Mouse (Mus musculus) heart, embryonic 10.5 days (tissue): ENCODE data around the gene Srpk1. TPM values are rescaled to one million over a fixed set of nuclear protein-coding genes. Genes with fewer than 3 reads are reported as not detected.

Experiments
- DNase-seq: peaks from one replicate; pipeline ENCODE4 v3.0.0-alpha.2; 2017; ENCODE audit warnings: low spot score
- H3K27ac ChIP-seq: fragments of 300-500 bp; sonication (generic); 2 replicates; pipeline ENCODE4 v1.5.1; 2016; ENCODE audit warnings: mild to moderate bottlenecking
- H3K27me3 ChIP-seq: fragments of 300-500 bp; sonication (generic); 2 replicates; pipeline ENCODE4 v1.6.1; 2016; ENCODE audit warnings: mild to moderate bottlenecking; ENCODE audit not compliant: poor library complexity, insufficient read depth, severe bottlenecking
- H3K36me3 ChIP-seq: fragments of 300-500 bp; sonication (generic); 2 replicates; pipeline ENCODE4 v1.6.1; 2016; ENCODE audit warnings: mild to moderate bottlenecking, moderate library complexity
- H3K4me1 ChIP-seq: fragments of 300-500 bp; sonication (generic); 2 replicates; pipeline ENCODE4 v1.6.1; 2016; ENCODE audit warnings: mild to moderate bottlenecking
- H3K4me3 ChIP-seq: fragments of 300-500 bp; sonication (generic); 2 replicates; pipeline ENCODE4 v1.5.1; 2016; ENCODE audit warnings: mild to moderate bottlenecking, moderate library complexity
- H3K9me3 ChIP-seq: fragments of 300-500 bp; sonication (generic); 2 replicates; pipeline ENCODE4 v1.6.1; 2016; ENCODE audit warnings: mild to moderate bottlenecking, moderate library complexity
- WGBS: fragments of 180-500 bp; shearing (Covaris S2); methylation state at CpG from one replicate; pipeline ENCODE4 v1.1.7; 2016; 5-methylcytosine and 5-hydroxymethylcytosine counted together
- polyA plus RNA-seq: library from polyadenylated mRNA; unstranded; fragments of >200 nt; fragmentation: Nextera tagmentation; extraction: Ambion mirVana; gene quantifications from 2 replicates; pipeline ENCODE4 v1.2.1, GENCODE M21; 2016

The Srpk1 gene
- polyA plus RNA-seq, 1 experiment from 2014 or later: 83.2 TPM

GRCm38 (mm10) chr17:28601557-28602250 lies 20.8 kb downstream of the Srpk1 start:
- Histone ChIP-seq H3K36me3 (peaks cover 93% of the 10 kb centered on the region), H3K27me3 (no peaks in the 10 kb centered on the region), H3K9me3 (no peaks in the 10 kb centered on the region), H3K4me1 (no peaks in the 10 kb centered on the region), H3K27ac (no peak overlapping the region), H3K4me3 (no peak overlapping the region)
- DNase-seq: no peak
- 92% methylated on average over 9 of the region's 9 CpGs for WGBS

GRCm38 (mm10) chr17:28600780-28601179 lies 21.7 kb downstream of the Srpk1 start:
- Histone ChIP-seq H3K4me3 (no peak overlapping the region), H3K9me3 (no peaks in the 10 kb centered on the region), H3K27ac (no peak overlapping the region), H3K36me3 (peaks cover 93% of the 10 kb centered on the region), H3K4me1 (no peaks in the 10 kb centered on the region), H3K27me3 (no peaks in the 10 kb centered on the region)
- DNase-seq: no peak
- 85% methylated on average over 5 of the region's 5 CpGs for WGBS

- no peak overlapping the region for H3K27ac ChIP-seq
- no peaks in the 10 kb centered on the region for H3K4me1 ChIP-seq
- peaks cover 89% of the 10 kb centered on the region for H3K36me3 ChIP-seq
- no peak overlapping the region for H3K4me3 ChIP-seq
- no peaks in the 10 kb centered on the region for H3K9me3 ChIP-seq
- no peak for DNase-seq
- 46% methylated on average over 4 of the region's 4 CpGs for WGBS
- no peaks in the 10 kb centered on the region for H3K27me3 ChIP-seq
Measured at GRCm38 (mm10) chr17:28593965-28594364, 28.5 kb downstream of the Srpk1 start.

GRCm38 (mm10) chr17:28592998-28593397 lies 29.5 kb downstream of the Srpk1 start:
- Histone ChIP-seq H3K36me3 (peaks cover 89% of the 10 kb centered on the region), H3K27ac (no peak overlapping the region), H3K27me3 (no peaks in the 10 kb centered on the region), H3K4me3 (no peak overlapping the region), H3K4me1 (no peaks in the 10 kb centered on the region), H3K9me3 (no peaks in the 10 kb centered on the region)
- DNase-seq: peak; percentile 91
- WGBS: 34% methylated on average over 4 of the region's 4 CpGs

GRCm38 (mm10) chr17:28591476-28591875 lies 31.0 kb downstream of the Srpk1 start:
- 80% methylated on average over 5 of the region's 5 CpGs for WGBS
- DNase-seq: no peak
- no peaks in the 10 kb centered on the region for H3K4me1 ChIP-seq
- no peak overlapping the region for H3K27ac ChIP-seq
- H3K9me3 ChIP-seq: no peaks in the 10 kb centered on the region
- H3K4me3 ChIP-seq: no peak overlapping the region
- H3K27me3 ChIP-seq: no peaks in the 10 kb centered on the region
- H3K36me3 ChIP-seq: peaks cover 89% of the 10 kb centered on the region

- no peak overlapping the region for H3K27ac ChIP-seq
- no peaks in the 10 kb centered on the region for H3K27me3 ChIP-seq
- no peaks in the 10 kb centered on the region for H3K4me1 ChIP-seq
- no peak for DNase-seq
- H3K4me3 ChIP-seq: no peak overlapping the region
- no peaks in the 10 kb centered on the region for H3K9me3 ChIP-seq
- peaks cover 80% of the 10 kb centered on the region for H3K36me3 ChIP-seq
- WGBS: 80% methylated on average over 3 of the region's 3 CpGs
Measured at GRCm38 (mm10) chr17:28590596-28590995, 31.9 kb downstream of the Srpk1 start.

GRCm38 (mm10) chr17:28588591-28588990 lies 33.9 kb downstream of the Srpk1 start:
- no peaks in the 10 kb centered on the region for H3K4me1 ChIP-seq
- no peaks in the 10 kb centered on the region for H3K9me3 ChIP-seq
- H3K4me3 ChIP-seq: no peak overlapping the region
- peaks cover 66% of the 10 kb centered on the region for H3K36me3 ChIP-seq
- 76% methylated on average over 2 of the region's 2 CpGs for WGBS
- H3K27ac ChIP-seq: no peak overlapping the region
- no peak for DNase-seq
- H3K27me3 ChIP-seq: no peaks in the 10 kb centered on the region

- no peak for DNase-seq
- H3K27ac ChIP-seq: no peak overlapping the region
- no peak overlapping the region for H3K4me3 ChIP-seq
- no peaks in the 10 kb centered on the region for H3K4me1 ChIP-seq
- H3K27me3 ChIP-seq: no peaks in the 10 kb centered on the region
- peaks cover 46% of the 10 kb centered on the region for H3K36me3 ChIP-seq
- WGBS: 88% methylated on average over 3 of the region's 3 CpGs
- H3K9me3 ChIP-seq: no peaks in the 10 kb centered on the region
Measured at GRCm38 (mm10) chr17:28586509-28586908, 36.0 kb downstream of the Srpk1 start.

GRCm38 (mm10) chr17:28581056-28581455 lies 41.5 kb downstream of the Srpk1 start:
- H3K27me3 ChIP-seq: peaks cover 10% of the 10 kb centered on the region; the same call in 1 of the 2 replicates
- DNase-seq: no peak
- no peaks in the 10 kb centered on the region for H3K9me3 ChIP-seq
- 41% methylated on average over 2 of the region's 2 CpGs for WGBS
- no peaks in the 10 kb centered on the region for H3K36me3 ChIP-seq
- H3K4me1 ChIP-seq: peaks cover 3% of the 10 kb centered on the region
- no peak overlapping the region for H3K4me3 ChIP-seq
- no peak overlapping the region for H3K27ac ChIP-seq

GRCm38 (mm10) chr17:28580396-28580795 lies 42.1 kb downstream of the Srpk1 start:
- H3K4me3 ChIP-seq: no peak overlapping the region
- H3K4me1 ChIP-seq: peaks cover 8% of the 10 kb centered on the region
- DNase-seq: peak; percentile 89
- H3K9me3 ChIP-seq: no peaks in the 10 kb centered on the region
- no peak overlapping the region for H3K27ac ChIP-seq
- H3K36me3 ChIP-seq: no peaks in the 10 kb centered on the region
- 10% methylated on average over 9 of the region's 9 CpGs for WGBS
- H3K27me3 ChIP-seq: peaks cover 15% of the 10 kb centered on the region; the same call in 1 of the 2 replicates

- peak within 1 kb of the TSS; percentile 44 for H3K4me3 ChIP-seq
- H3K9me3 ChIP-seq: no peaks in the 10 kb centered on the region
- WGBS: 15% methylated on average over 50 of the region's 50 CpGs
- DNase-seq: peak; percentile 86
- H3K27me3 ChIP-seq: peaks cover 20% of the 10 kb centered on the region; the same call in 1 of the 2 replicates
- H3K27ac ChIP-seq: no peak within 1 kb of the TSS
- H3K36me3 ChIP-seq: no peaks in the 10 kb centered on the region
- H3K4me1 ChIP-seq: peaks cover 8% of the 10 kb centered on the region
Measured at GRCm38 (mm10) chr17:28575244-28576125, 47.0 kb downstream of the Srpk1 start, which contains the start of gene Lhfpl5. Gene Lhfpl5, plus strand, starts transcription at chr17:28575641.

- no peaks in the 10 kb centered on the region for H3K9me3 ChIP-seq
- H3K27ac ChIP-seq: no peak overlapping the region
- no peak for DNase-seq
- no peaks in the 10 kb centered on the region for H3K36me3 ChIP-seq
- peaks cover 20% of the 10 kb centered on the region; the same call in 1 of the 2 replicates for H3K27me3 ChIP-seq
- H3K4me3 ChIP-seq: no peak overlapping the region
- 83% methylated on average over 6 of the region's 6 CpGs for WGBS
- H3K4me1 ChIP-seq: peaks cover 8% of the 10 kb centered on the region
Measured at GRCm38 (mm10) chr17:28572941-28573340, 49.6 kb downstream of the Srpk1 start.

GRCm38 (mm10) chr17:28572521-28572920 lies 50.0 kb downstream of the Srpk1 start:
- 80% methylated on average over 7 of the region's 7 CpGs for WGBS

More at GRCm38 (mm10) chr17:28572521-28572920, 50.0 kb downstream of the Srpk1 start:
- Histone ChIP-seq H3K36me3 (no peaks in the 10 kb centered on the region), H3K27ac (no peak overlapping the region), H3K4me3 (no peak overlapping the region), H3K4me1 (peaks cover 8% of the 10 kb centered on the region), H3K9me3 (no peaks in the 10 kb centered on the region), H3K27me3 (peaks cover 20% of the 10 kb centered on the region; the same call in 1 of the 2 replicates)
- no peak for DNase-seq
